Mouse (Mus musculus): ENCODE results near the gene Cldn11. TPM values are rescaled to one million over a fixed set of nuclear protein-coding genes. Genes with fewer than 3 reads are reported as not detected.

Cldn11 gene
- not detected for polyA plus RNA-seq (2012; fragmentation: generic; extraction: Trizol)

DNA sequence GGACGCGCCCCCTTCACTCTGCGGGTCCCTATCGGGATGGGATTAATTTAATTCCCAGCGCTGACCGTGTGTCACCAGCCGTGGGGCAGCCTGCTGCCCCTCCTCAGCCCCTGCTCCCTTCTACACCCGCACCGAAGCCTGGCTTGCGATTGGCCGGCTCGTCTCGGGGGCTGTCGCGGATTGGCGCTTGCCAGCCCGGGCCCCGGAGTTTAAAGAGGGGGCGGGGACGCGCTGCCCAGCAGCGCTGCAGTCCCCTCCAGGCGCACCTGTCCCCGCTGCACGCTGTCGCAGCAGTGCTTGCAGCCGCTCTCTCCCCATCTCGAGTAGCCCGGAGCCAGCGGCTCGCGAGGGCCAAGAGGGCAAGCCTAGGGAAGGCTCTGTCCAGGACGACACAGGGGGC, at the start of gene Cldn11:
Gene Cldn11, plus strand, starts transcription at position 215 of the 400 bp plus-strand sequence.
- Histone ChIP-seq H3K79me2 (ENCODE audit: control insufficient read depth, insufficient read depth) (no peaks in the 10 kb centered on the region), H3K27me3 (ENCODE audit: control insufficient read depth, insufficient read depth, insufficient read length) (peaks cover 36% of the 10 kb centered on the region), H3ac (ENCODE audit: control insufficient read depth, insufficient read length) (no peak within 1 kb of the TSS), H3K4me2 (ENCODE audit: low read depth) (no peak within 1 kb of the TSS), H3K4me3 (no peak within 1 kb of the TSS), H3K36me3 (ENCODE audit: control insufficient read depth, insufficient read depth) (no peaks in the 10 kb centered on the region)
- TF ChIP-seq MYOG (IDR thresholded peaks at IDR 0.05; ENCODE audit: control insufficient read depth in 1 of 3, insufficient read depth in 1 of 3, insufficient read length in 2 of 3, low read depth in 2 of 3) (no peak), TCF12 (IDR thresholded peaks at IDR 0.05; ENCODE audit: insufficient read depth, poor library complexity, severe bottlenecking) (no peak), MYOD1 (IDR thresholded peaks at IDR 0.05; ENCODE audit: control insufficient read depth in 1 of 3, insufficient read length in 2 of 3, low read depth in 2 of 3) (peak in 1 of 3 experiments; percentile 5), POLR2A (IDR thresholded peaks at IDR 0.05; ENCODE audit: insufficient read length, low read depth) (no peak)

DNA sequence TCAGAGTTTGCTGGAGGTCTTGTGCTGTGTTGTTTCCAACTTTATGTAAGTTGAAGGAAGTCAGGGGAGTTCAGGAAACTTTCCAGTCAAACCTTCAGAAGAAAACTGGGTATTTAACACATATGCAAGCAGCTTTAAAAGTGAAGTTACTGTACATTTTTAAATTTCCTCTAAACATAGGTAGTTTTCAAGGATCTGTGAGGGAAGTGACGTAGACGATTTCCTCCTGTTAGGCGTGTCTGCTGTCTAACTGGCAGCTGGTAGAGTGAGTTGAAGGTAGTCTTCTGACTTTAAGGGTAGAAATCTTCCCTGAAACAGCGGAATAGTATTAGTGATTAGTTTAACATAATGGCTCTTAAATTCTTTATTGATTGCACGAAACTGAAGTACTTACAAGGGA, 49.7 kb upstream of the Cldn11 start:
- peak overlapping the region; percentile 90 for H3K4me3 ChIP-seq
- peaks cover 95% of the 10 kb centered on the region for H3K79me2 ChIP-seq (ENCODE audit: control insufficient read depth, insufficient read depth)
- peak overlapping the region; percentile 90 for H3K4me2 ChIP-seq (ENCODE audit: low read depth)
- H3ac ChIP-seq (ENCODE audit: control insufficient read depth, insufficient read length), result no peak overlapping the region
- no peaks in the 10 kb centered on the region for H3K27me3 ChIP-seq (ENCODE audit: control insufficient read depth, insufficient read depth, insufficient read length)
- TF ChIP-seq TCF3 (IDR thresholded peaks at IDR 0.05; ENCODE audit: insufficient read length, low read depth) (no peak), POLR2A (IDR thresholded peaks at IDR 0.05; ENCODE audit: insufficient read length, low read depth) (no peak), TCF12 (IDR thresholded peaks at IDR 0.05; ENCODE audit: insufficient read depth, poor library complexity, severe bottlenecking) (no peak), MAX (IDR thresholded peaks at IDR 0.05; ENCODE audit: low read depth) (no peak), MYOG (IDR thresholded peaks at IDR 0.05; ENCODE audit: control insufficient read depth in 1 of 3, insufficient read depth in 1 of 3, insufficient read length in 2 of 3, low read depth in 2 of 3) (no peak), USF1 (IDR thresholded peaks at IDR 0.05; ENCODE audit: low read depth) (no peak), REST (IDR thresholded peaks at IDR 0.05; ENCODE audit: insufficient read depth, insufficient read length) (no peak), MYOD1 (IDR thresholded peaks at IDR 0.05; ENCODE audit: control insufficient read depth in 1 of 3, insufficient read length in 2 of 3, low read depth in 2 of 3) (no peak), CEBPB (IDR thresholded peaks at IDR 0.05; ENCODE audit: insufficient read depth, poor library complexity, severe bottlenecking) (no peak), POLR2AphosphoS2 (IDR thresholded peaks at IDR 0.05; ENCODE audit: insufficient read length, low read depth) (no peak), SRF (IDR thresholded peaks at IDR 0.05; ENCODE audit: control insufficient read depth, insufficient read length, low read depth) (no peak)
- H3K36me3 ChIP-seq (ENCODE audit: control insufficient read depth, insufficient read depth), result peaks cover 7% of the 10 kb centered on the region

DNA sequence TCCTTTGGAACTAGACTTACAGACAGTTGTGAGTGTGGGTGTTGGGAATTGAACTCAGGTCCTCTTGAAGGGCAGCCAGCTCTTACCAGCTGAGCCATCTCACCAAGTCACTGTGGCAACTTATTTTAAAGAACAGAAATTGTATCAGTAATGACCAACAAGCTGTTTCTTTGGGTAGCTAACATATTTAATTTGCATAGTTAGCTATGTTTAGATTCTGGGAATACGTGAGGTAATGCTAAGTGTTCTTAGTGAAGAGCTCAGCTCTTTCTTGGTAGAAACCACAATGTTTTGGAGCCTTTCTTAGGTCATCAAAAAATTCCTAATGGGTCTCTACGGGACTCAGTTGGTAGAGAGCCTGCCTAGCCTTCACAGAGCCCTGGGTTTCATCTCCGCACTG, 48.9 kb upstream of the Cldn11 start:
- Histone ChIP-seq H3K79me2 (ENCODE audit: control insufficient read depth, insufficient read depth) (peaks cover 100% of the 10 kb centered on the region), H3ac (ENCODE audit: control insufficient read depth, insufficient read length) (no peak overlapping the region), H3K4me3 (no peak overlapping the region), H3K36me3 (ENCODE audit: control insufficient read depth, insufficient read depth) (peaks cover 7% of the 10 kb centered on the region), H3K4me2 (ENCODE audit: low read depth) (peak overlapping the region; percentile 90), H3K27me3 (ENCODE audit: control insufficient read depth, insufficient read depth, insufficient read length) (no peaks in the 10 kb centered on the region)
- no peak for TF ChIP-seq POLR2AphosphoS2 (IDR thresholded peaks at IDR 0.05; ENCODE audit: insufficient read length, low read depth)
- TF ChIP-seq TCF12 (IDR thresholded peaks at IDR 0.05; ENCODE audit: insufficient read depth, poor library complexity, severe bottlenecking), result no peak
- no peak for TF ChIP-seq TCF3 (IDR thresholded peaks at IDR 0.05; ENCODE audit: insufficient read length, low read depth)
- no peak for TF ChIP-seq CEBPB (IDR thresholded peaks at IDR 0.05; ENCODE audit: insufficient read depth, poor library complexity, severe bottlenecking)
- TF ChIP-seq POLR2A (IDR thresholded peaks at IDR 0.05; ENCODE audit: insufficient read length, low read depth), result no peak
- no peak for TF ChIP-seq USF1 (IDR thresholded peaks at IDR 0.05; ENCODE audit: low read depth)
- TF ChIP-seq MYOG (IDR thresholded peaks at IDR 0.05; ENCODE audit: control insufficient read depth in 1 of 3, insufficient read depth in 1 of 3, insufficient read length in 2 of 3, low read depth in 2 of 3), result no peak
- no peak for TF ChIP-seq SRF (IDR thresholded peaks at IDR 0.05; ENCODE audit: control insufficient read depth, insufficient read length, low read depth)
- no peak for TF ChIP-seq MYOD1 (IDR thresholded peaks at IDR 0.05; ENCODE audit: control insufficient read depth in 1 of 3, insufficient read length in 2 of 3, low read depth in 2 of 3)

DNA sequence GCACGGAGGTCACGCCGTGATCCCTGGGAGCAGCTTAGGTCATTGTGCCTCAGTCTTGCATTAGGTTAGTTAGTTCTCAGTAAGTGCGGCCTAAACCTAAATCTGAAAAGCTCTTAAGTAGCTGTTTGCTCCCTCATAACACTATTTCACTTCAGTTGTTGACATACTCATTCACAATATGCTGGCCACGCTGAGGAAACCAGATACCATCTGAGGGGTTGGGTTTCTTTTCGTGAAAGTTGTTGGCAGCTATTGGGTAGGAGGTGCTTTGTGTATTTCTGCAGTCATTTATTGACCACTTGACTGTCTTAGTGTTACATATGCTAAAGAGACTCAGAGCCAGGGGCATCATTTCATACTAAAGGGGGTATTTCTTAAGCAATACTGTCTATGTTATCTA, 44.8 kb upstream of the Cldn11 start:
- Histone ChIP-seq H3K4me2 (ENCODE audit: low read depth) (no peak overlapping the region), H3K36me3 (ENCODE audit: control insufficient read depth, insufficient read depth) (no peaks in the 10 kb centered on the region), H3K79me2 (ENCODE audit: control insufficient read depth, insufficient read depth) (peaks cover 100% of the 10 kb centered on the region), H3ac (ENCODE audit: control insufficient read depth, insufficient read length) (no peak overlapping the region), H3K4me3 (no peak overlapping the region), H3K27me3 (ENCODE audit: control insufficient read depth, insufficient read depth, insufficient read length) (no peaks in the 10 kb centered on the region)
- TF ChIP-seq MYOD1 (IDR thresholded peaks at IDR 0.05; ENCODE audit: control insufficient read depth in 1 of 3, insufficient read length in 2 of 3, low read depth in 2 of 3), result no peak
- no peak for TF ChIP-seq TCF3 (IDR thresholded peaks at IDR 0.05; ENCODE audit: insufficient read length, low read depth)
- no peak for TF ChIP-seq E2F4 (IDR thresholded peaks at IDR 0.05; ENCODE audit: insufficient read depth)
- TF ChIP-seq MYOG (IDR thresholded peaks at IDR 0.05; ENCODE audit: control insufficient read depth in 1 of 3, insufficient read depth in 1 of 3, insufficient read length in 2 of 3, low read depth in 2 of 3), result no peak
- no peak for TF ChIP-seq SRF (IDR thresholded peaks at IDR 0.05; ENCODE audit: control insufficient read depth, insufficient read length, low read depth)
- TF ChIP-seq USF1 (IDR thresholded peaks at IDR 0.05; ENCODE audit: low read depth), result no peak
- no peak for TF ChIP-seq MAX (IDR thresholded peaks at IDR 0.05; ENCODE audit: low read depth)
- no peak for TF ChIP-seq POLR2AphosphoS2 (IDR thresholded peaks at IDR 0.05; ENCODE audit: insufficient read length, low read depth)
- no peak for TF ChIP-seq CEBPB (IDR thresholded peaks at IDR 0.05; ENCODE audit: insufficient read depth, poor library complexity, severe bottlenecking)
- TF ChIP-seq POLR2A (IDR thresholded peaks at IDR 0.05; ENCODE audit: insufficient read length, low read depth), result no peak
- no peak for TF ChIP-seq REST (IDR thresholded peaks at IDR 0.05; ENCODE audit: insufficient read depth, insufficient read length)
- no peak for TF ChIP-seq TCF12 (IDR thresholded peaks at IDR 0.05; ENCODE audit: insufficient read depth, poor library complexity, severe bottlenecking)

DNA sequence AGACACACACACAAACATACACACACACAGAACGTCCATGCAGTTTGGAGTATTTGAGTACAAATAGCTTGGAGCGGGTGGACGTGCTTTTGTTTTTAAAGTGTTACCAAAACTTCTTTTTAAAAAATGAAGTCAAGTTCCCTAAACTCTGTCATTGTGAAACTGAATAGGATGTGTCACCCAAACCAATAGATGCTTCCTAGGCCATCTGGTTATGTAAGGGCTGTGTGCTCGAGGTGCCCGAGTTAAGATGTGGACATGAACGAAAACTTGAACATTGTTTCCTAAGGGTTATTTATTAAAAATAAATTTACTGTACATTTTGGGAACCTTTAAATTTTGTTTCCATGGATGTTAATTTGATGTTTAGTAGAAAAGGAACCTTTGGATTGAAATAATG, 43.1 kb upstream of the Cldn11 start:
- Histone ChIP-seq H3ac (ENCODE audit: control insufficient read depth, insufficient read length) (no peak overlapping the region), H3K4me3 (no peak overlapping the region), H3K36me3 (ENCODE audit: control insufficient read depth, insufficient read depth) (peaks cover 2% of the 10 kb centered on the region), H3K4me2 (ENCODE audit: low read depth) (no peak overlapping the region), H3K79me2 (ENCODE audit: control insufficient read depth, insufficient read depth) (peaks cover 100% of the 10 kb centered on the region), H3K27me3 (ENCODE audit: control insufficient read depth, insufficient read depth, insufficient read length) (no peaks in the 10 kb centered on the region)
- TF ChIP-seq MAX (IDR thresholded peaks at IDR 0.05; ENCODE audit: low read depth) (no peak), USF1 (IDR thresholded peaks at IDR 0.05; ENCODE audit: low read depth) (no peak), REST (IDR thresholded peaks at IDR 0.05; ENCODE audit: insufficient read depth, insufficient read length) (no peak), MYOG (IDR thresholded peaks at IDR 0.05; ENCODE audit: control insufficient read depth in 1 of 3, insufficient read depth in 1 of 3, insufficient read length in 2 of 3, low read depth in 2 of 3) (no peak), POLR2AphosphoS2 (IDR thresholded peaks at IDR 0.05; ENCODE audit: insufficient read length, low read depth) (no peak), CEBPB (IDR thresholded peaks at IDR 0.05; ENCODE audit: insufficient read depth, poor library complexity, severe bottlenecking) (no peak), SRF (IDR thresholded peaks at IDR 0.05; ENCODE audit: control insufficient read depth, insufficient read length, low read depth) (no peak), MYOD1 (IDR thresholded peaks at IDR 0.05; ENCODE audit: control insufficient read depth in 1 of 3, insufficient read length in 2 of 3, low read depth in 2 of 3) (no peak), TCF3 (IDR thresholded peaks at IDR 0.05; ENCODE audit: insufficient read length, low read depth) (no peak), POLR2A (IDR thresholded peaks at IDR 0.05; ENCODE audit: insufficient read length, low read depth) (no peak), TCF12 (IDR thresholded peaks at IDR 0.05; ENCODE audit: insufficient read depth, poor library complexity, severe bottlenecking) (no peak), E2F4 (IDR thresholded peaks at IDR 0.05; ENCODE audit: insufficient read depth) (no peak)
